Mouse (Mus musculus) embryonic fibroblast, embryonic 13.5 days (primary cell): ENCODE measurements around the gene Tmem229b.

Experiments used
- CTCF ChIP-seq: IDR thresholded peaks from 2 replicates; pipeline ENCODE4 v1.5.1; 2011; ENCODE audit warnings: mild to moderate bottlenecking, control low read depth, low read length, moderate library complexity, borderline replicate concordance; ENCODE audit not compliant: insufficient read depth
- POLR2A ChIP-seq: IDR thresholded peaks from 2 replicates; pipeline ENCODE4 v1.6.1; 2011; ENCODE audit warnings: low read depth, mild to moderate bottlenecking, control low read depth, low read length, moderate library complexity

- no peak for TF ChIP-seq CTCF
- TF ChIP-seq POLR2A = peak; percentile 51
Observed at GRCm38 (mm10) chr12:79028911-79029861, 21.8 kb upstream of the Tmem229b start, which contains the start of gene Plekhh1.
